7 mouse cellular contexts compared by ENCODE assay signal in the genomic region with DNA sequence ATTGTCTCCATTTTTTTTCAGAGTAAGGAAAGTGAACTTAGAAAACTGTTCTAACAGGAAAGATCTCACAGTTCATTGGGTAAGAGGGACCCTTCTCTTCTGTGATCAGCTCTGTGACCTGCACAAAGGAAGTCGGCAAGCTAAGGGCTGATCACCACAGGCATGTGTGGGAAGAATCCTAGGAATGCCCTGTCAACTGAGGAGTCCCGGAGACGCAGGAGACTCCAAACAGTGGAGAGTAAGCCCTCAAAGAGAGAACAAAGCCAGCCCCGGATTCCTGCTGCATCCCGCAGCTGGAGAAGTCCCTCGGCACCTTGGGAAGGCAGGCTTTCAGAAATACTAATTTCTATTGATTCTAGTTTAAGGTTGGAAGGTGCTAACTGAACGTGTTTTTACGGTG. TPM values are rescaled to one million over a fixed set of nuclear protein-coding genes. Genes with fewer than 3 reads are reported as not detected.
A peak's percentile ranks its signal among the peaks of the same experiment; 100 is the strongest.
DNase-seq lines count a peak whose midpoint lies in the region; ATAC-seq and TF ChIP-seq lines count a peak whose summit lies in the region.

No protein-coding gene starts in this region.

- H3K9me3 ChIP-seq in embryonic facial prominence, embryonic 10.5 days = no peaks in the 10 kb centered on the region
- H3K9me3 ChIP-seq in heart, embryonic 16.5 days (replicated peaks; ENCODE audit: control insufficient read depth, low read length) = no peaks in the 10 kb centered on the region
- H3K9me3 ChIP-seq in limb, embryonic 11.5 days (ENCODE audit: control insufficient read depth, low read length) = no peaks in the 10 kb centered on the region
- H3K9me3 ChIP-seq in midbrain, postnatal 0 days (ENCODE audit: low read length) = no peaks in the 10 kb centered on the region

- H3K27me3 ChIP-seq in embryonic facial prominence, embryonic 10.5 days (replicated peaks; ENCODE audit: low read depth, poor library complexity, severe bottlenecking) = no peaks in the 10 kb centered on the region
- no peaks in the 10 kb centered on the region for H3K27me3 ChIP-seq in heart, embryonic 16.5 days (ENCODE audit: control insufficient read depth, insufficient read depth, low read length)
- H3K27me3 ChIP-seq in limb, embryonic 11.5 days (ENCODE audit: control insufficient read depth, insufficient read depth, low read length) = no peaks in the 10 kb centered on the region
- H3K27me3 ChIP-seq in midbrain, postnatal 0 days (ENCODE audit: insufficient read depth, low read length) = no peaks in the 10 kb centered on the region

- no peak for TF ChIP-seq CTCF in midbrain, postnatal 0 days (IDR thresholded peaks at IDR 0.05)

- DNase-seq in embryonic facial prominence, embryonic 10.5 days (ENCODE audit: low spot score) = peak; percentile 70
- DNase-seq in limb, embryonic 11.5 days (ENCODE audit: low spot score) = peak; percentile 59
- no peak for DNase-seq in midbrain, postnatal 0 days (ENCODE audit: low spot score)
- no peak for DNase-seq in cerebellum, postnatal 36 days
- no peak for DNase-seq in right cerebral cortex, adult 2 months (ENCODE audit: low spot score in 2 of 2)

- H3K4me3 ChIP-seq in embryonic facial prominence, embryonic 10.5 days = peak overlapping the region; percentile 99
- peak overlapping the region; percentile 37 for H3K4me3 ChIP-seq in heart, embryonic 16.5 days (ENCODE audit: low read length)
- peak overlapping the region; percentile 5; the same call in 1 of the 2 replicates for H3K4me3 ChIP-seq in limb, embryonic 11.5 days (ENCODE audit: low read depth, low read length)
- H3K4me3 ChIP-seq in midbrain, postnatal 0 days (ENCODE audit: low read depth, low read length) = peak overlapping the region; percentile 20

- H3K36me3 ChIP-seq in embryonic facial prominence, embryonic 10.5 days (replicated peaks) = peaks cover 69% of the 10 kb centered on the region
- H3K36me3 ChIP-seq in heart, embryonic 16.5 days (ENCODE audit: control insufficient read depth, insufficient read depth) = peaks cover 15% of the 10 kb centered on the region; the same call in 1 of the 2 replicates
- peaks cover 3% of the 10 kb centered on the region; the same call in 1 of the 2 replicates for H3K36me3 ChIP-seq in limb, embryonic 11.5 days (ENCODE audit: control insufficient read depth, insufficient read depth, low read length)
- H3K36me3 ChIP-seq in midbrain, postnatal 0 days (ENCODE audit: insufficient read depth, low read length) = peaks cover 10% of the 10 kb centered on the region; the same call in 1 of the 2 replicates

- under 1% methylated on average over 8 of the region's 8 CpGs for WGBS in embryonic facial prominence, embryonic 10.5 days
- 12% methylated on average over 8 of the region's 8 CpGs for WGBS in heart, embryonic 16.5 days
- WGBS in limb, embryonic 11.5 days = under 1% methylated on average over 8 of the region's 8 CpGs
- 4% methylated on average over 8 of the region's 8 CpGs for WGBS in midbrain, postnatal 0 days

- peak overlapping the region; percentile 70 for H3K4me2 ChIP-seq in heart, embryonic 16.5 days (ENCODE audit: low read depth, low read length)
- H3K4me2 ChIP-seq in limb, embryonic 11.5 days (ENCODE audit: low read depth, severe bottlenecking) = peak overlapping the region; percentile 33
- peak overlapping the region; percentile 47 for H3K4me2 ChIP-seq in midbrain, postnatal 0 days (ENCODE audit: low read depth, low read length, poor library complexity, severe bottlenecking)

- H3K4me1 ChIP-seq in embryonic facial prominence, embryonic 10.5 days = peaks cover 84% of the 10 kb centered on the region
- peaks cover 55% of the 10 kb centered on the region for H3K4me1 ChIP-seq in heart, embryonic 16.5 days (ENCODE audit: control insufficient read depth, insufficient read depth, low read length)
- peaks cover 45% of the 10 kb centered on the region for H3K4me1 ChIP-seq in limb, embryonic 11.5 days (ENCODE audit: control insufficient read depth, insufficient read depth, low read length)
- H3K4me1 ChIP-seq in midbrain, postnatal 0 days (ENCODE audit: insufficient read depth, low read length) = peaks cover 14% of the 10 kb centered on the region

- peak overlapping the region; percentile 59 for H3K9ac ChIP-seq in heart, embryonic 16.5 days (ENCODE audit: low read length)
- H3K9ac ChIP-seq in limb, embryonic 11.5 days (ENCODE audit: low read length) = peak overlapping the region; percentile 8; the same call in 1 of the 2 replicates
- H3K9ac ChIP-seq in midbrain, postnatal 0 days (replicated peaks; ENCODE audit: low read length, poor library complexity, severe bottlenecking) = 0 out of 2 replicates have a peak overlapping the region, but pooled peaks have one; percentile 33

- H3K27ac ChIP-seq in embryonic facial prominence, embryonic 10.5 days (replicated peaks) = peak overlapping the region; percentile 85
- H3K27ac ChIP-seq in heart, embryonic 16.5 days (ENCODE audit: low read length) = peak overlapping the region; percentile 79
- H3K27ac ChIP-seq in limb, embryonic 11.5 days (replicated peaks; ENCODE audit: low read depth, low read length) = peak overlapping the region; percentile 75
- H3K27ac ChIP-seq in midbrain, postnatal 0 days (ENCODE audit: low read depth, low read length) = no peak overlapping the region

- ATAC-seq in heart, embryonic 16.5 days (replicated peaks; ENCODE audit: extremely low read depth, insufficient read depth, low FRiP score) = peak; percentile 73
- ATAC-seq in limb, embryonic 11.5 days (ENCODE audit: insufficient number of reproducible peaks, low FRiP score, low TSS enrichment, low read depth) = peak; percentile 72; the same call in 1 of the 2 replicates
- ATAC-seq in midbrain, postnatal 0 days (ENCODE audit: low FRiP score) = no peak
- ATAC-seq in erythroid progenitor cell, adult 5-6 weeks (replicated peaks; ENCODE audit: low FRiP score, poor library complexity, severe bottlenecking) = no peak

RNA-seq across cellular contexts. Expression of a gene that starts 8.4 kb away (rescaled TPM):
- 133 and 142 TPM in 2 replicates for polyA plus RNA-seq in embryonic facial prominence, embryonic 10.5 days (2016; fragmentation: Nextera tagmentation; extraction: Ambion mirVana)
- polyA plus RNA-seq in heart, embryonic 16.5 days (2015; fragmentation: Nextera tagmentation; extraction: Ambion mirVana) = 27.3 and 31.5 TPM in 2 replicates
- 136 and 156 TPM in 2 replicates for polyA plus RNA-seq in limb, embryonic 11.5 days (2014; fragmentation: Nextera tagmentation; extraction: Ambion mirVana)
- 70.4 and 73.9 TPM in 2 replicates for total RNA-seq in midbrain, postnatal 0 days (2014; rRNA removed)
- 81.1 and 88.9 TPM in 2 replicates for polyA plus RNA-seq in midbrain, postnatal 0 days (2015; fragmentation: Nextera tagmentation; extraction: Ambion mirVana)
- 1.4 and 2.1 TPM in 2 replicates for total RNA-seq in erythroid progenitor cell, adult 5-6 weeks (2015; ENCODE audit: low replicate concordance)
- total RNA-seq in erythroid progenitor cell, adult 5-6 weeks (2017; ENCODE audit: low replicate concordance) = 0.64 and 2.9 TPM in 2 replicates

Comparison
In these comparisons a context has a peak if more than half of its experiments do, and no peak if none do; other contexts are left out.
1. DNase-seq: peak in embryonic facial prominence, embryonic 10.5 days (single experiment) and limb, embryonic 11.5 days (single experiment); none in midbrain, postnatal 0 days (single experiment), cerebellum, postnatal 36 days (0 of 2) and right cerebral cortex, adult 2 months (0 of 2).
2. H3K4me3 ChIP-seq: peak in every context shown above with its lines; median percentile 99 in embryonic facial prominence, embryonic 10.5 days; 37 in heart, embryonic 16.5 days; 20 in midbrain, postnatal 0 days; 5 in limb, embryonic 11.5 days.
3. ATAC-seq: peak in heart, embryonic 16.5 days (single experiment) and limb, embryonic 11.5 days (single experiment); none in midbrain, postnatal 0 days (single experiment) and erythroid progenitor cell, adult 5-6 weeks (single experiment).
4. H3K9ac ChIP-seq: peak in every context shown above with its lines; median percentile 59 in heart, embryonic 16.5 days; 33 in midbrain, postnatal 0 days; 8 in limb, embryonic 11.5 days.
5. Peak in every context shown above with its lines, with median percentiles within 50 percentile points of each other: H3K4me2 ChIP-seq.